Mouse (Mus musculus) right cerebral cortex, postnatal 14 days (tissue): ENCODE results near the gene Unc50.
A peak's percentile ranks its signal among the peaks of the same experiment; 100 is the strongest.

Source experiments
- DNase-seq: peaks from one replicate; pipeline ENCODE4 v3.0.0; 2022

The Unc50 gene

GRCm38 (mm10) chr1:37429366-37430296, at the start of gene Unc50, which contains the start of gene Coa5:
Gene Unc50, plus strand, starts transcription at chr1:37430139.
Gene Coa5, minus strand, starts transcription at chr1:37430103.
- peak; percentile 92 for DNase-seq

DNA sequence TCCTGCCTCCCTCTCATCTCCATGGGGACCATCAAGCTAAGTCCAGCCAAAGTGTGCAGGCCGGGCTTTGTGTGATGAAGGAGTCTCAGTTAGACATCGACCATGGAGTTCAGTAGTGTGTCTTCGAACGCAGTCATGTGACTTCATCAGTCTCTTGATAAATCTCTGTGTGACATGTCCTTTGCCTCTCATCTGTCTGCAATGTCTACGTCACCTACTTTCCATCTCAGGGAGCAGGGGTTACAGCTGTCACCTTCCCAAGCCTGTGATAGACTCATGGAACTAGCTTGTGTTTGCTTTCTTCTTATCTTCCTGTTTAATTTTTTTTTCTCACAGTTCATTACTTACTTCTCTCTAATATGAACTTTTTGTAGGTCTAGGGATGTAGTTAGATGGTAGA, 49.0 kb upstream of the Unc50 start:
- no peak for DNase-seq

DNA sequence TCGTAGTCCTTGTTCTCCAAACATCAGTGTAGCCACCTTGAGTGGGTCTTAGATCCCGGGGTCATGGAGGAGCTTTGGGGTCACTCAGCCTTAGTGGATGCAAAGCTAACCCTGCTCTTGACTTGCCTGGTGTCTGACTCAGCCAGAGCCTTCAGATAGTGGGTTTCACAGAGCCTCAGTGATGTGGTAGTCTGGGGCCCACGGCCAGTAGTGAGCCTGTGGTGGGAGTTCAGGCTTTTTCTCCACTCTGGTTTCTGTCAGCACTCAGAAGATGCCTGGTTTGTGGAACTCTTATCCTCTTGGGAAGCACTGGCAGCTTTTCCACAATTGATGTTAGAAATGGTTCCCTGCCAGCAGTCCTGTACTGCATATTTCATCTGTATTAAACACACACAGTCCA, 45.6 kb upstream of the Unc50 start:
- DNase-seq = no peak

DNA sequence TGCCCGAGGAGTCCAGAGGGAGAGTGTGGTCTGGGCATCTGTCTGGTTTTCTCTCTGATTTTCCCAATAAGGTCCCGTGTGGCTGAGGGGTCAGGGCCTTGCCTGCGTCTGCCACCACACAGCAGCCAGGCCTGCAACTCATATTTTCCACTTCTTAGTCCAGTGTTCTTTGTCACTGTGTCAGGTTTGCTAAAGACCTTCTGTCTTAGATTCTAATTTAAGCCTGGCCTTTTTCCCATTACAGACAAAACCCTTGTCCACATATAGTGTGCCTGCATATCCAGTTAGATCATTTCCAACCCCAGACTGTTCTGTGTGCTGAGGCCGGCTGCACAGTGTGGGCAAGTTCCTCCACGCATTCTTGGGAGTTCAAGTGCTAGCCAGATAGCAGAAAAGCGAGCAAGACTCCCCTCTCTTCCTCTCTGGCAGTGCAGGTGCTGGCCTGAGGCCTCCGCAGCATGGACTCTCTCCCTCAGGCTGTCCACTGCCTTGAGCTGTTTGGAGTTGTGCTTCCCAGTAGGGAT, 43.4 kb upstream of the Unc50 start:
- DNase-seq = no peak

DNA sequence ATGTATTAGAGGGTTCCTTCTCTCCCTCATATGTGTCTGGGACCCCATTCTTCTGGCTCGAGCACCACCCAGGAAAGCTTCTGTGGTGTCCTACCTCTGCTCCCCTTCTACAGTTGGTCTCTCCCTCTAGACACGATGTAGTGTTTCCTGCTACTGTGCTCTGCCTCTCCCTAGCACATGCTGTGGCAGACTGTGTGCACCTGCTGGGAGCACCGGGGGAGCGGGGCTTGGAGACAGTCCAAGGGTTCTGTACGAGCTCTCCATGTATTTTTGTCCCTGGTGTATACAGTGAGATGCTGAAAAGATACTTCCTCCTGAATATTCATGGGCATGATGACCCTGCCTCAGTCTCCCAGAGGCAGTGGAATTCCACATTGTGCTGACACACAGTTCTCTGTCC, 36.8 kb upstream of the Unc50 start:
- DNase-seq = peak; percentile 72

GRCm38 (mm10) chr1:37396481-37396880, 33.5 kb upstream of the Unc50 start:
- no peak for DNase-seq

- no peak for DNase-seq
These were observed 31.0 kb upstream of the Unc50 start for GRCm38 (mm10) chr1:37398961-37399360.

- DNase-seq = no peak
These were observed 30.2 kb upstream of the Unc50 start for GRCm38 (mm10) chr1:37399734-37400133.

- peak; percentile 60 for DNase-seq
These were observed 28.3 kb upstream of the Unc50 start for GRCm38 (mm10) chr1:37401687-37402086.

DNA sequence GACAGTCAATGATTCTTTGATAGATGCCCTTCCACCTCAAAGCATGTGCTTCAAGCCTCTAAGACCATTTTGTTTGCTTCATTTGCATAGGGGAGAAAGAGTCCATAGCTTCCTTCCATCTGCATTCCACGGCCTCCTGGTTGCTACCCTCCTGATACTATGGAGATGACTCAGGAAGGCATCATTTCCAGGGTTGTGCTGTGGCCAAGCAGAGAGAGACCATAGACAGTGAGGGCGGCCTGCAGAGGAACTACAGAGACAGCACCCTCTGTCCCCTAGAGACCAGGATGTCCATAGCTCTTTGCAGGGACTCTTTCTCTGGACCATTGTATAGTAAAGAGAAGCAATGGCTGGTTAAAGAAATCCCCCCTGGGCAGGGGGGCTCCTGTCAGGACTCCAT, 24.8 kb upstream of the Unc50 start:
- no peak for DNase-seq

GRCm38 (mm10) chr1:37407228-37407627, 22.7 kb upstream of the Unc50 start:
- DNase-seq = no peak

DNA sequence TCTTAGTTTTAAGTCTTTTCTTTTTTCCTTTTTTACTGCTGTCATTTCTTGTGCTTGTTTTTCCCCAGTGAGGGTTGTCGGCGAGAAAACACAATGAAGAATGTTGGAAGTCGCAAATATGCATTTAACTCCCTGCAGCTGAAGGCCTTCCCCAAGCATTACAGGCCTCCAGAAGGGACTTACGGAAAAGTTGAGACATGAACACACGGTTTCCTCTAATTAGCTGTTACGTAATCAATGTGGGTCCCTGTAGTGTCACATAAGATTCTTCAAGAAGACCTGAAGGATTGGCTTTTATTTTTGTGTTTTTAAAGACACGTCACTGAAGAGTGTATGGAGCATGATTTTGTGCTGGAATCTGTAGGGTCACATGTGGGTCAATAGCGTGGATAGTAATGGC, 21.9 kb upstream of the Unc50 start:
- DNase-seq = no peak

DNA sequence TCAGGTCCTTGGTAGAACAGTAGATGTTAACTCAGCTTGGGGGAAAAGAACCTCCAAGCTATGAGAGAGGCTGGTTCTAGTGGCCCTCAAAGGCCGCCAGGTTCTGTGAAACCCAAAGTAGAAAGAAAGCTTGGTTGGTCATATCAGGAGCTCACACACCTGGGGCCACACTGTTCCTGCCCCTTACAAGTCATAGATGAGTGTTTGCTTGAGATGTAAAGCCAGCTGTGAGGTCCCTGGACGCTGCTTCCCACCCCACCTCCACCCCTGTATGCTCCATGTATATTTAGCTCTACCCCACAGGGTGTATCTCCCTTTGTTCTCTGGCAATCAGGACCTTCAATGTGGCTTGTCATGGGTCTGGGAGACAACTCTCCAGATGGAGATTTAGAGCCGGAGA, 21.3 kb upstream of the Unc50 start:
- DNase-seq = no peak

DNA sequence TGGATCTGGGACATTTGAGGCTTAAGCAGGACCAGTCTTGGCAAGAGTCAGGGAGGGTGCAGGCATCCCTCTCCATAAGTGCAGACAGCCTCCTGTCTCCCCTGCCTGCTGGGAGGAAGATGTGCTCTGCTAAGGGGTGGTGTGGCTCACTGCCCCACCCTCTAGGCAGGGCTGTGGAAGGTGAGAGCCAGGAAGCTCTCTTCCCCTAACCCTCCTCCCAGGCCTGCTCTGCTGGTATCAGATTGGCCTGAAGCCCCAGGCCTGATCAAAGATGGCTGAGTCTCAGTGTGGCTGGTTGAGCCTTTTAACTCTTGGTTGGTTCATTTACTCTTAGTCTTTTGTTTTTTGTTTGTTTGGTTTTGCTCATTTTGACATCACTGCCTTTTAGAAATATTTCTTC, 20.3 kb upstream of the Unc50 start:
- no peak for DNase-seq

DNA sequence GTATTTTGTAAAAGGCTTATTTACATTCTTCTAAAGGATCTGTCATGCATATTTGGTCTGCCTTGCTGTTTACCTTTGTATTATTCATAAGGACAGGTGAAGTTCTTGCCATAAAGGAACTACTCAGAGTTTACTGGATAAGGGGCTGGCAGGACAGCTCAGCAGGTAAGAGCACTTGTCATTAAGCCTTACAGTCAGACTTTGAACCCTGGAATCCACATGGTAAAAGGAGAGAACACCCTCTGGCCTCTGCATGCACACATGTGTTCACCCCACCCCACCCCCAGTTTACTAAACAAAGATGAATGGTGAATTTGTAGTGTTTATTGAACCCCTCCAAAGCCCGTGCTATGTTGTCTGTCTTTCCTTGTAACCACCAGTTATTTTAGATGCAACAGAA, 14.5 kb upstream of the Unc50 start:
- DNase-seq = no peak

DNA sequence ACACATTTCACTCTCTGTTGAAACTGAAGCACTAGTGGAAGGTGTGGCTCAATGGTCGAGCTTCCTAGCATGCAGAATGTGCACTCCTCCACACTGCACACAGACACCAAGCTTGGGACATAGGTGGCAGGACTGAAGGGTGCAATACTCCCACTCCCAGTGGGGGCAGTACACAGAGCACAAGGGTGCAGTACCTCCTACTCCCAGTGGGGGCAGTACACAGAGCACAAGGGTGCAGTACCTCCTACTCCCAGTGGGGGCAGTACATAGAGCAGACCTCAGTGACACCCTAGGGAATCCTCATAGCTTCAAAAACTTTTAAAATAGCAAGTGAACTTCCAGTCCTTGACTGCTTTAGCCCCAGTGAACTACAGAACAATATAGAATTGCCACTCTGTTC, 10.5 kb upstream of the Unc50 start:
- DNase-seq = peak; percentile 62

DNA sequence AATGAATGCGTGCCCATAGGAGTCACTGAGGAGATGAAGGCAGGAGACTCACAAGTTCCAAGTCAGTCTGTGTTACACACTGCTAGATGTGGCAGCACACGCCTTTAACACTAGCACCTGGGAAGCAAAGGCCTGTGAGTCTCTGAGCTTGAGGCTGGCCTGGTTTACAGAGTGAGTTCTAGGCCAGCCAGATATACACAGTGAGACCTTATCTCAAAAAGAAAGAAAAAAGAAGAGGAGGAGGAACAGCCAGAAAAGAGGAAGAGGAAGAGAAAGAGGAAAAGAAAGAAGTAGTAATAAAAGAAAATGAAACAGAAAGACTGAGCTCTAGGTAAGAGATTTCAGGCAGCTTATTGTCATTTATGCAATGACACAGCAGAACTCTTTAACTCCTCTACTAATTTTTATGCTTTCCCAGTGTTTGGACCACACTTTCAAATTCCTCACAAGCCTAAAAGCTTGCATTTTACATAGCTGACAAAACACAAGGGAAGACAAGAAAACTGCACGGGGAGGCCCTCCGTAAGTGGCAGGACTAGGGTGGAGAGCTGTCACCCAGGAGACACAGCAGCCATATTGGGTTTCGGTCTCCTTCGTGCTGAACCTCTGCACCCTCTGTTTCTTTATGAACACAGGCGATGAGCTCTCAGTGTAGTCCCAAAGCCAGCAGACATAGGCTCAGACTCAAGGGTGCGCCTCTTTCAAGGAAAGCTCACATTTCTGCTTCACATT, 2.6 kb upstream of the Unc50 start:
- no peak for DNase-seq

- no peak for DNase-seq
These were observed 1.0 kb upstream of the Unc50 start for GRCm38 (mm10) chr1:37428911-37429310.

GRCm38 (mm10) chr1:37430297-37430840, 430 bp downstream of the Unc50 start:
- no peak for DNase-seq

GRCm38 (mm10) chr1:37436419-37436818, 6.5 kb downstream of the Unc50 start:
- DNase-seq = no peak

- no peak for DNase-seq
These were observed 13.2 kb downstream of the Unc50 start for GRCm38 (mm10) chr1:37442848-37443835.
